Mouse (Mus musculus) monocyte, adult 5-6 weeks (primary cell): ENCODE measurements at regions not wholly inside any gene's neighbourhood (a gene's known extent, or its start where the extent isn't known, plus 50 kb on each side); places are given as distances from the start of the nearest gene placed in this dataset.
"Not testable (repeated sequence)": the region's sequence is repeated elsewhere in the genome, so short reads cannot be mapped to it uniquely, and the experiment has no call there.

Experiments
- ATAC-seq: fragments of 153-309, 156-312 bp; replicated peaks from 2 replicates; pipeline ENCODE4 v1.8.0; 2017; ENCODE audit warnings: mild to moderate bottlenecking; ENCODE audit not compliant: low TSS enrichment, insufficient number of reproducible peaks, severe bottlenecking, poor library complexity, low FRiP score

- ATAC-seq: no peak
Observed at GRCm38 (mm10) chr14:104410730-104411129, 57.1 kb downstream of the Pou4f1 start.

- no peak for ATAC-seq
Observed at GRCm38 (mm10) chr14:104410292-104410691, 57.5 kb downstream of the Pou4f1 start.

GRCm38 (mm10) chr14:104406062-104406461, 61.7 kb downstream of the Pou4f1 start:
- ATAC-seq: no peak

- ATAC-seq: no peak
Observed at GRCm38 (mm10) chr14:104389297-104390071, 78.3 kb downstream of the Pou4f1 start.

GRCm38 (mm10) chr14:104388879-104389278, 78.9 kb downstream of the Pou4f1 start:
- ATAC-seq: no peak

DNA sequence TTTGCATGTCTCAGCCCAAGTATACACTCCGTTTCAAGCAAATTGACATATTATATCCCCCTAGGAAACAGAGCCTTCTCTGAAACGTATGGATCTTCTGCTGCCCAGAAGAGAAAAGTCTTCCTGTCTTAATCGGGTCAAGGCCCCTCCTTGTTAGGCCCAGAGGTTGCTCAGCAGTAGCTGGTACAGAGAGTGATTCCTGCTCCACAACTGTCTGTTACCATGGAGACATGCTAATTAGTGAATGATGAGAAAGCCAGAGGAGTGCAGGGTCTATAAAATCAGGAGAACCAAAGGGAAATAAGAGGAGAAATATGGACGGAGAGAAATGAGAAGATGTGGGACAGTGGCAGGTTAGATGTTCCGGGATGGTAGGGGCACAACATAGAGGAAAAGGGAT, 86.8 kb downstream of the Pou4f1 start:
- no peak for ATAC-seq

- no peak for ATAC-seq
Observed at GRCm38 (mm10) chr14:104372776-104373175, 95.0 kb downstream of the Pou4f1 start.

- no peak for ATAC-seq
Observed at GRCm38 (mm10) chr14:104356636-104357035, 111.2 kb downstream of the Pou4f1 start.

GRCm38 (mm10) chr14:104336783-104337182, 131.0 kb downstream of the Pou4f1 start:
- ATAC-seq: not testable (repeated sequence)

- no peak for ATAC-seq
Observed at GRCm38 (mm10) chr14:104326089-104326488, 141.7 kb downstream of the Pou4f1 start.

- no peak for ATAC-seq
Observed at GRCm38 (mm10) chr14:104300141-104300540, 167.7 kb downstream of the Pou4f1 start.

DNA sequence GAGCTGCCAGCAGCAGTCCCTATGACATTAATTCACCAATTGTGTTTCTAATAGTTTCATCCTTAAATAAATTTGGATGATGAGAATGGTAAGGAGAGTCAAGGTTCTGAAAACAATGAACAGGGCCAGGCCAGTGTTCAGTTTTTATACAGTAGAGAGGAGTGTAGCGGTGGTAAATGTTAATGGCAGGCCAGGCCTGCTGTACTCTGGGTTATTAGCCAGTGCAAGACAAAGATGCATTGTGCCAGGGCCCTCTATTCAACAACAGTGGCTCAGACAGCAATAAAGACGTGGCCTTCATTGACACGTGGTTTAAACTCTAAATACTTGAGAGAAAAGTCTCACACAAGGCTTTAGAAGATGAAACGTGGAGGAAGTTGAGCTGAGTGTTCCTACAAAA, 169.5 kb downstream of the Pou4f1 start:
- no peak for ATAC-seq

GRCm38 (mm10) chr14:104297316-104298311, 170.2 kb downstream of the Pou4f1 start:
- no peak for ATAC-seq

- ATAC-seq: no peak
Observed at GRCm38 (mm10) chr14:104293814-104294213, 174.0 kb downstream of the Pou4f1 start.

GRCm38 (mm10) chr14:104293147-104293546, 174.7 kb downstream of the Pou4f1 start:
- ATAC-seq: no peak

GRCm38 (mm10) chr14:104280353-104280752, 187.4 kb downstream of the Pou4f1 start:
- ATAC-seq: no peak

GRCm38 (mm10) chr14:104279890-104280289, 187.9 kb downstream of the Pou4f1 start:
- no peak for ATAC-seq

- no peak for ATAC-seq
Observed at GRCm38 (mm10) chr14:104274752-104275151, 193.0 kb downstream of the Pou4f1 start.

DNA sequence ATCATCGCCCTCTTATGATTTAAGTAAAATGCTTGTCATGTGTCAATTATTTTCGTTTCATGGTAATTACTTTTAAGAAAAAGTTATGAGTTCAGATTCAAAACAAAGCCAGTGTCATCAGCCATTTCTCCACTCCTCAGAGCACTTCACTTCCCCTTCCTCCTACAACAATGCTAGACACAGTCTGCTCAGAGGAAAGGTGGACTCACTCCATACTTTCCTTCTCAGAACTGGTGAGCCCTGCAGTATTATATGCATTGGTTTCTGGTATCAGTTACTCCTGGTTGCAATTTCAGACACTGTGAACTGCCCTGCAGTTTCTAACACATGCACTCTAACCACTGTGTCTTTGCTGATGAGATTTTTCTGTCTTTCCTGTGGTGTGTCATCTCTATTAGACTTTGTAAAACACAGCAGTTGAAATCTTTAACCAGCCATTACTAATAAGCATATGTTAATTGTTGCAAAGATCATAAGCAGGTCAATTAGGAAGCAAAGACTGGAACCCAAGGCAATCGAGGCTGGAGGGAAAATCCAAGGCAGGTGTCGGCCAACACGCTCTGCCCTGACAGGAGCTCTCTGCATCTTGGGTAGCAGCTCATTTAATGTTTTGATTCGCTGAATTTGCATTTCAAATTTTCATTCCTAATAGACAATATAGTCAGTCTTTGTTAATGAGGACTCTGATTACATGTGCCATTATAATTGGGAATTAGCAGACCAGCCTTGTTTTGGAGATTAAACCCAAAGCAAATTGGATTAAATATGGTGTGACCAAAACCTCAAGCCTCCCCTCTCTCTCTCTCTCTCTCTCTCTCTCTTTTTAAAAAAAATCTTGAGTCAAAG, 202.7 kb downstream of the Pou4f1 start:
- ATAC-seq: no peak
